ENCODE assay signal across 7 mouse cellular contexts in the genomic region with DNA sequence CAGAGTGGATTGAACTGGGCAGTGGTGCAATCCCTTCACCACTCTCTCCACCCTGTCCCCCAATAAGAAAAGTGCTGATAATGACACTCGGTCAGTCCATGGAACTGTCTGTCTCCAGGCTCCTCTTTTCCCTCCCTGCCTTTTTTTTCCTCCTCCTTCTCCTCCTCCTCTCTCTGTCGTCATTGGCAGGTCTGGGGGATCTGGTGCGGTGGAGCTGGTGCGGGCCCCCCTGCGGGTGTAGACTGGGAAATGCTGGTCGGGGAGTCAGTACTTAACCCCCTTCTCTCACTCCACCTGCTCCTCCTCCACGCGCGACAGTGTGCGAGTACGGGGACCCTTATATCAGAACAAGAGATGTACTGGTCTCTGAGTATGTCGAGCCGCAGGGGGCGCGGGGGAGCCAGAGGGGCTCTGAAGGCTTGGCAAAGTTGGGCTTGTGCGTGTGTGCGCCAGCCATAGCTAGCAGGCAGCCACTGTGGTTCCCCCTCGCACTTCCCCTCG. TPM values are rescaled to one million over a fixed set of nuclear protein-coding genes. Genes with fewer than 3 reads are reported as not detected.
DNase-seq lines count a peak whose midpoint lies in the region; ATAC-seq and TF ChIP-seq lines count a peak whose summit lies in the region.

Gene Gm15155, plus strand, starts transcription at position 401 of the 501 bp plus-strand sequence.

- no peak for TF ChIP-seq CTCF in testis, adult 2 months (IDR thresholded peaks at IDR 0.05; ENCODE audit: control insufficient read depth, insufficient read depth, insufficient replicate concordance, low read depth, low read length)
- TF ChIP-seq CTCF in embryonic fibroblast, embryonic 13.5 days (IDR thresholded peaks at IDR 0.05; ENCODE audit: borderline replicate concordance, insufficient read depth, low read length) = no peak
- no peak for TF ChIP-seq CTCF in layer of hippocampus, adult 2 months (conservative IDR thresholded peaks at IDR 0.05)
- TF ChIP-seq CTCF in stomach, postnatal 0 days (IDR thresholded peaks at IDR 0.05; ENCODE audit: low read depth) = no peak

- no peaks in the 10 kb centered on the region for H3K36me3 ChIP-seq in testis, adult 2 months (ENCODE audit: control insufficient read depth, insufficient read depth, low read length)
- H3K36me3 ChIP-seq in stomach, postnatal 0 days (ENCODE audit: control insufficient read depth, insufficient read depth, low read length) = no peaks in the 10 kb centered on the region

- TF ChIP-seq EP300 in stomach, postnatal 0 days (optimal IDR thresholded peaks at IDR 0.05) = no peak

- 0 out of 2 replicates have a peak, but pooled peaks have one; percentile 10 for ATAC-seq in megakaryocyte progenitor cell, adult 5-6 weeks (replicated peaks; ENCODE audit: poor library complexity)
- ATAC-seq in stomach, postnatal 0 days (ENCODE audit: low FRiP score, low TSS enrichment) = peak; percentile 49; the same call in 1 of the 2 replicates
- no peak for ATAC-seq in erythroid progenitor cell, adult 5-6 weeks (replicated peaks; ENCODE audit: low FRiP score, poor library complexity, severe bottlenecking)

- H3K4me1 ChIP-seq in testis, adult 2 months (ENCODE audit: control insufficient read depth, insufficient read depth, low read length) = peaks cover 8% of the 10 kb centered on the region; the same call in 1 of the 2 replicates
- no peaks in the 10 kb centered on the region for H3K4me1 ChIP-seq in embryonic fibroblast, embryonic 13.5 days (ENCODE audit: control insufficient read depth, insufficient read depth, low read length)
- no peaks in the 10 kb centered on the region for H3K4me1 ChIP-seq in stomach, postnatal 0 days (replicated peaks; ENCODE audit: control insufficient read depth, insufficient read depth)

- peak within 1 kb of the TSS; percentile 27 for H3K4me3 ChIP-seq in testis, adult 2 months (ENCODE audit: control insufficient read depth, low read depth, low read length)
- peak within 1 kb of the TSS; percentile 36 for H3K4me3 ChIP-seq in embryonic fibroblast, embryonic 13.5 days (ENCODE audit: insufficient read depth, low read length)
- H3K4me3 ChIP-seq in layer of hippocampus, adult 2 months = peak within 1 kb of the TSS; percentile 56
- H3K4me3 ChIP-seq in stomach, postnatal 0 days (ENCODE audit: low read depth, low read length) = peak within 1 kb of the TSS; percentile 43

- no peak within 1 kb of the TSS for H3K27ac ChIP-seq in testis, adult 2 months (ENCODE audit: control insufficient read depth, insufficient read depth, low read depth, low read length)
- H3K27ac ChIP-seq in embryonic fibroblast, embryonic 13.5 days (ENCODE audit: insufficient read depth, low read length) = no peak within 1 kb of the TSS
- H3K27ac ChIP-seq in layer of hippocampus, adult 2 months = peak within 1 kb of the TSS; percentile 51; the same call in 1 of the 2 replicates
- 0 out of 2 replicates have a peak within 1 kb of the TSS, but pooled peaks have one; percentile 4 for H3K27ac ChIP-seq in stomach, postnatal 0 days (replicated peaks)

- TF ChIP-seq POLR2A in testis, adult 2 months (IDR thresholded peaks at IDR 0.05; ENCODE audit: control insufficient read depth, low read depth, low read length) = no peak
- no peak for TF ChIP-seq POLR2A in embryonic fibroblast, embryonic 13.5 days (IDR thresholded peaks at IDR 0.05; ENCODE audit: low read depth, low read length)

- no peak for DNase-seq in testis, postnatal 14 days (ENCODE audit: low spot score)
- DNase-seq in layer of hippocampus, adult 2 months (ENCODE audit: low spot score in 2 of 2) = peak in 1 of 2 experiments; percentile 8
- no peak for DNase-seq in stomach, postnatal 0 days (ENCODE audit: low spot score)

- peak within 1 kb of the TSS; percentile 60 for H3K4me2 ChIP-seq in stomach, postnatal 0 days (replicated peaks; ENCODE audit: low read depth)

- no peak within 1 kb of the TSS for H3K9ac ChIP-seq in stomach, postnatal 0 days (ENCODE audit: low read length)

- 16% methylated on average over 19 of the region's 19 CpGs for WGBS in stomach, postnatal 0 days

- no peaks in the 10 kb centered on the region for H3K9me3 ChIP-seq in stomach, postnatal 0 days (ENCODE audit: control insufficient read depth, low read length)

- H3K27me3 ChIP-seq in testis, adult 2 months (ENCODE audit: control insufficient read depth, insufficient read depth, low read length) = no peaks in the 10 kb centered on the region
- H3K27me3 ChIP-seq in stomach, postnatal 0 days (ENCODE audit: control insufficient read depth, insufficient read depth, low read length) = no peaks in the 10 kb centered on the region

RNA-seq across cellular contexts. Expression of gene Gm15155, which starts in this region (rescaled TPM):
- polyA plus RNA-seq in testis, adult 2 months (2012; rRNA removed) = not detected in 2 replicates
- not detected in 2 replicates for polyA plus RNA-seq in embryonic fibroblast, embryonic 13.5 days (2011; ENCODE audit: insufficient read length, low read depth, missing spikeins)
- not detected for total RNA-seq in layer of hippocampus, adult 2 months (2021)
- total RNA-seq in megakaryocyte progenitor cell, adult 5-6 weeks (2015) = not detected in 2 replicates
- total RNA-seq in megakaryocyte progenitor cell, adult 5-6 weeks (2017) = not detected in 2 replicates
- polyA plus RNA-seq in stomach, postnatal 0 days (2015; fragmentation: Nextera tagmentation; extraction: Ambion mirVana) = not detected in 2 replicates
- not detected in 2 replicates for total RNA-seq in erythroid progenitor cell, adult 5-6 weeks (2015; ENCODE audit: low replicate concordance)
- total RNA-seq in erythroid progenitor cell, adult 5-6 weeks (2017; ENCODE audit: low replicate concordance) = not detected in 2 replicates

Comparison
In these comparisons a context has a peak if more than half of its experiments do, and no peak if none do; other contexts are left out.
1. Peak in ATAC-seq in megakaryocyte progenitor cell, adult 5-6 weeks; RNA of the gene not detected or under 1 TPM.
2. Peak in ATAC-seq, H3K4me3 ChIP-seq, H3K27ac ChIP-seq and H3K4me2 ChIP-seq in stomach, postnatal 0 days; RNA of the gene not detected or under 1 TPM.